Mouse (Mus musculus) adrenal gland, postnatal 14 days (tissue): ENCODE data around the gene Lrrc45. TPM values are rescaled to one million over a fixed set of nuclear protein-coding genes. Genes with fewer than 3 reads are reported as not detected.

Source experiments
- DNase-seq: peaks from one replicate; pipeline ENCODE4 v3.0.0; 2021; ENCODE audit warnings: mixed read lengths
- total RNA-seq: library from RNA; stranded (reverse); gene quantifications from 2 replicates; pipeline ENCODE4 v1.2.3, GENCODE M21; 2021

Gene Lrrc45
- total RNA-seq, 1 experiment from 2014 or later: 27.2 TPM

DNA sequence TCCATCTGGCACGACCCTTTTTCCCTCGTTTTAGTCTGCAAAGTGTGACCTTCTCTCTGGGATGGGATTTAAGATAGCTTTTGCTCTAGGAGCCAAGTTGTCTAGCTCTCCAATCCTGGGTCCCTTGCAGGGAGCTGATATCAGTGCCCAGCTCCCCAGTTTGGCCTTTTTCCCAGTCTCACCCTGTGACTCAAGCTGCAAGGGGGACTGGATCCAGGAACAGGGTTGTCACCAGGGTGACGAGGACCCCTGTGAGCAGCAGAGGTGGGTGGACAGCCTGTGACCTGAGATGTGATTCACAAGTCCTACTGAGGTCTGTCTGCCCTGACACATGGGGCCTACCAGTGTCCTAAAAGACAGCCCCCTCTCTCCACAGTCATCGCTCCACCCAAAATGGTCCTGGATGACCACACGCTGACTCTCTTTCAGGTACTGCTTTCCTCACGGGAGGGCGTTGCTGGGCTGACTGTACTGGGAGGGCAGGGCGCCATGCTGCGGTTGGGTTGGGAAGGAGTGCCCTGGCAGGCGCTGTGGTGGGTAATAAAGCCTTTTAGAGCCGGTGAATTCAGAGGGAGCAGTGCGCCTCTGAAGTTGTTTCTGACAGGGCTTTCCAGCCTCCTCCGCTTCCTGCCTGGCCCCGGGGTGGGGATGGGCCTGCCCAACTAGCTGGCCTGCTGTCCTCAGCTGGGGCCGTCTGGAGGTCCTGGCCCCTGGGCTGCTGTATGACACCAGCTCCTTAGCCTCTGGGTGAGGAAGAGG, 9.8 kb upstream of the Lrrc45 start:
- DNase-seq: peak; percentile 73

DNA sequence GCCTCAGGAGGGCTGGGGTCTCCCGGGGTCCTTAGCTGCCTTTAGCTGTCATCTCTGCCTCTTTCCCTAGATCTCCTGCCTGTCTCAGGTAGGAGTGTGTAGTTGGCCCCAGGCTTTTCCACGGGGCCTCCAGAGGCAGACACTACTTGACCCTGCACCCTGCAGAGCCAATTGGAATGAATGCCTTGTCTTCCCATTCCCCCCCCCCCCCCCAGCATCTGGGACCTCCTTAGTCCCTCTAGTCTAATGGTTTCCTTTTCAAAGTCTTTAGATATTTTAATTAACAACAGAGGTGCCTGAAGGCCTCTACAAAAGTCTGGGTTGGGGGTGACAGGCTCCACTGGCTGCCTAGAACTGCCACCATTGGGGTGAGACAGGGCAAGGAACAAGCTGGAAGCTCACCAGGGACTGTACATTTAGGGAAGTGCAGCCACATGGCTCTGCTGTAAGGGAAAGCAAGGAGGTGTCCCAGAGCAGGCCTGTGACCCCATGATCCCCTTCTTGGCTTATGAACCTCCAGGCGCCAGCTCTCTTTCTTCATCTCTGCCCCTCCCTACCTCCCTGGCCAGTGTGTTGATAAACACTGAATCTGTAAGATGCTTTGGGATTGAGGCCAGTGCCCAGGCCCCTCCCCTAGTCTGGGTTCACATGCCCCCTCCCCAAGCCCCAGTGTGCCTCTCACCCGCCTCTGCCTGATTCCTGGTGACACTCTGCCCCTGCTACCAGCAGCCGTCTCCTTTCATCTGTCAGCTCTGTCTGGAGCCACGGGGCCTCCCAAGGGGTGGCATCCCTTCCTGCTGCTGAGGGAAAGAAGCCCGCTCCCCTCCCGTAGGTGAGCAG, 9.0 kb upstream of the Lrrc45 start:
- DNase-seq: no peak

DNA sequence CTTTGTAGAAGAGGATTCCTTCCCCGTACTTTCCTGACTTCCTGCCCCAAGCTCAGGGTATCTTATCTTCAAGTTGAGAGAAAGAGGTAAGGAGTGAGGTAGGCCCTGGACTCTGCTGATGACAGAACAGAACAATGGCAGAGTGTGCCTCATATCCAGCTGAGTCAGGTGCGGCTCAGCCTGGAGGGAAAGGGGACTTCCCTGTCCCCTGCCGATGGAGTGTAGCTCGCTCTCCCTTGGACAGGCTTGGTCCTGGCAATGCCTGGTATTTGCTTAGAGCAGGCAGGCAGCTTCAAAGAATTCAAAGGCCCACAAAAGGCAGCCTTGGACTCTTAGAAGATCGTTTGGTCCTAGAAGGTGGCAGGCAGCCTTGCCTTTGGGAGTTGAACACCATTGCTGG, 7.6 kb upstream of the Lrrc45 start:
- no peak for DNase-seq

DNA sequence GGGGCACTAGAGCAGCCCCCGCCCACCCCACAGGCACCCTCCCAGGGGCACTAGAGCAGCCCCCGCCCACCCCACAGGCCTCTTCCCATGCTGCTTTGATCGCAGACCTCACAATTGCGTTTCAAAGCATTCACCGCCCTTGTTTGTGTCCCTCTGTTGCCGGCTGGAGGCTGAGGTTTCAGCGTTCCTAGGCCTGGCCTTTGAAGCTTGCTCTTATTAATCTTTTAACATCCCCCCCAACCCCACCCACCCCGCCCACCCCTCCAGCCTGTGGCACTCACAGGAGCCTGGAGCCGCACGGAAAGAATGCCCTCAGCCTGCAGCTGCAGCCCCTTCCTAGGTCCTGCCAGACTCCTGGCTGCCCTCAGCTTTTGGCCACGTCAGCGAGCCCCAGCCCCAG, 6.5 kb upstream of the Lrrc45 start:
- DNase-seq: no peak

DNA sequence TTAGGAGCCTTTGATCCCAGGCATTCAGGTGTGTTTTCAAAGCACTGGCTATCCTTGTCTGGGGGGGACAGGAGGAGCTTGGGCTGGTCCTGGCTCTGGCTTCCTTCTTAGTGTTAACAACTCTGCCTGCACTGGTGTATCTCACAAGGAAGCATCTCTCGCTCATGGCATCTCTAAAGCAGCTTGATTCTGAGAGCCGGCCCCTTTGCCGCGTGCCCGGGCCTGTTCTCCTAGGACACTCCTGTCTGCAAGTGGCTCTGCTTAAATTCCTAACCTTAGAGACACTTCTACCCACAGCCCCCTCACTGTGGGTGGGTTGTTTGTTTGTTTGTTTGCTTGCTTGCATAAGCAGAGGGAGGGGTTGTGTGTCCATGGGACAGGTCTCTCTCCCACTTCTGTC, 5.8 kb upstream of the Lrrc45 start:
- no peak for DNase-seq

DNA sequence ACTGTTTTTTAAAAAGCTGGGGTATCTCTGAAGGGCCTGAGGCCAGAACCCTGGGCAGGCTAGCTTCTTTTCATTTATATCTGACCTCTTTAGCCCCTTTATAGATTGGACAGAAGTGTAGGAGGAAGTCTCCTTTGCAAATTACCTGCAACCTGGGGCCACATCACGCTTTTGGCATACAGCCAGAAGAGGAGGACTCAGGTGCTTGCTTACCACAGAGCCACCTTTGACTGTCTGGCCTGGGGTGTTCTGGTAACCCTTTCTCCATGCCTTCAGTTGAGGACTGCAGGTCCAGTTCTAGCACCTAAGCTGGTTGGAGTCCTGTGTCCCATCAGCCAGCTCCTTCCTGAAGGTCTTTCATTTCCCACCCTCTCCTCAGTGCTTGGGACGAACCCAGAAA, 4.2 kb upstream of the Lrrc45 start:
- DNase-seq: no peak

DNA sequence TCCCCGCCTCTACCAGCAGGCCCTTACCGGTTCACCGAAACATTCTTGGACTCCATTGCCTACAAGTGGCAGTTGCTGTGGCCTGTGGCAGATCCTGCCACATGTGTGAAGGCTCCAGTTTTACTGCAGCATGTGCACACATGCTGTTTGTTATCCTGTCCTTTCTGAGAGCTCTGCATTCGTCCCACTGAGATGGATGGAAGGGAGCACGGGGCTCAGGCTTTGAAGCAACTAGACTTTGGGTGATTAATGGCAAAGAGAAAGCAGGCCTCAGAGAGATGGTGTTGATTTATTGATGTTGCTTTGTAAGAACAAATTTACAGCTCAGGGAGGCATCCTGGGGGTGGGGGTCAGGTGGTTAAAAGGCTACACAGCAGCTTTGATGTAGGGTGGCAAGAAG, 3.1 kb upstream of the Lrrc45 start:
- no peak for DNase-seq

DNA sequence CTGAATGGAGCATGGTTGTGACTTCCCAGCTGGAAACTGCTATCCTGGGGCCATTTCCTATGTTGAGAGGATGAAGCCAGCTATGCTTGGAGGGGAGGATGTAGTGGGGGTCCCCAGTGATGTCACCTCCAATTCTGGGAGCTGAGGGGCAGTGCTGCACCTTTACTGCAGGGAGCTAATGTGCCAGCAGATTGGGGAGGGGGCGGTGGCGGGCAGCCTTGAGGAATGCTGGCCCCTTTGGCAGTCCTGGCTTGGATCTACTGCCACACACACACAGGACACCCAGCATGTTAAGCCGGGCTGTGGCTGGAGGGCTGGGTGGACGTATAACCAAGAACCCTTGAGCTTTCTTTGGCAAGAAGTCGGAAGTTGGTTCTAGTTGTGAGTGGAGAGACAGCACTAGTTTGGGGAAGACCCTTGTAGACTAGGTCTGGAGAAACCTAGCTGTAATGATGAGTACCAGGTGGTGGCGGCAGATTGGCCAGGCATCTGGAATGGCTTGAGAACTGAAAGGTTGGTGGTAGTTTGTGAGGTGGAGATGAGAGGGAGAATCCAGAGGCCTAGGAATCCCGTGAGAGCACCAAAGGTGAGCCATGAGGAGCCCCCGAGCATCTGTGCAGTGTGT, 1.6 kb upstream of the Lrrc45 start:
- DNase-seq: no peak

DNA sequence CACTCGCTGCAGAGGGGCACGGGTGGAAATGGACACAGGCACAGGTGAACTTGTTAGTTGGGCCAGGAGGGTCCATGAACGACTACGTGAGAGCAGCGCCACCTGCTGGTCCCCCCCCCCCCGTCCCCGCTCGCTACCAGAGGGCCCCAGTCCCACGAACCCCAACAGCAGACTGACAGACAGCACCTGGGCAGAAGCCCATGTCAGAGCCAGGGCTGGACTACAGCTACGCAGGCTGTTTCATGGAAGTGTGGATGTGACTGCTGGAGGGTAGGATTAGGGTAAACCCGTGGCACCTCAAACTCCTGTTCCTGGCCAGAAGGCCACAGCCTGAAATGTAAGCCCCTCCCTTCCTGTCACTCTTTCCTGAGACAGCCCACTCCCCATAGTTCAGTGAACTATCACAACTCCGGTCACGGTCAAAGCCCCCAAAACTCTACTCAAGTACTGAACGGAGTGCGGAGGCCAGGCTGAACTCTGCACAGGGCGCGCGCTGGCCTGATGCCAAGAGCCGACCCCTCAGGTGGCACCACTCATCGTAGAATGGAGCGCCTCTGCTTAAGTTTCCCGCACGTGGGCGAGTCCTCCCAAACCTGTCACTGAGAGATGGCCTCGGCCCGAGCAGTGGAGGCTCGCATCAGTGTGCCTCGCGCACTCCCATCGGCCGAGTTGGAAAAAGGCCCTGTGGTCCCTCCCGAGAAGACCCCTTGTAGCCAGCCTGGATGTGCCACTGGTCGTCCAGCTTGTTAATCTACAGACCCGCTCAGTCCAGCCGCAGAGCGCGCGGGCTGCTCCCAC, 755 bp upstream of the Lrrc45 start:
- peak; percentile 78 for DNase-seq

DNA sequence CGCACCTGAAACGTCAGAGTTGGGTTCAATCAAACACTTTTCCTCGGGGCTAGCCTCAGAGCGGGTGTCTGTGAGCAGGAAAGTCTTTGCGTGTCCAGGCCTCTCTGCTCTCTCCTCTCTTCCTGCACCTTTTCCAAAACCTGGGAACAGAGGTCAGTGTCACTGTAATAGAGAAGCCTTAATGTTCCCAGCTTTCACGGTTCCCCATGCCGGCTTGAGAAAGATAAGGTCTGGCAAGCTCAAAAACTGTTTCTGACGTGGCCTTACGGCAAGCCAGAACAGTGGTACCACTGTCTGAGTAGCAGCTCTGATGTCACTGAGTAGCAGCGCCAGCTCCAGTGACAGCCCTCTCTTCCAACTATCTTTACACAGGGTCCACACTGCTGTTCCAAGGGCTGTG, 821 bp downstream of the Lrrc45 start:
- DNase-seq: no peak

DNA sequence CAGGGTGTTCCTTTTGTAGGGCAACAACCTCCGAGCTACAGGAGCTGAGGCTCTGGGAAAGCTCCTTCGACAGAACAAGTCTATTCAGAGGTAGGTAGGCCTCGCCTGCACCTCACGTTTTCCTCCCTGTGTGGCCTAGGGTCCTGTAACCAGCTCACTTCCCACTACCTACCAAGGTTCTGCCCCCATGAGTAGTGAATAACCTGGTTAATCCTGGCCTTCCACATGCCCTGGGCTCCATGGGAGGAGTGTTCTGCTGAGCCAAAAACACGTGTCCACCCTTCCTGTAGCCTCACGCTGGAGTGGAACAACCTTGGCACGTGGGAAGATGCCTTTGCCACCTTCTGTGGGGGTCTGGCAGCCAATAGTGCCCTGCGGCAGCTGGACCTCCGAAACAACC, 1.4 kb downstream of the Lrrc45 start:
- DNase-seq: no peak

DNA sequence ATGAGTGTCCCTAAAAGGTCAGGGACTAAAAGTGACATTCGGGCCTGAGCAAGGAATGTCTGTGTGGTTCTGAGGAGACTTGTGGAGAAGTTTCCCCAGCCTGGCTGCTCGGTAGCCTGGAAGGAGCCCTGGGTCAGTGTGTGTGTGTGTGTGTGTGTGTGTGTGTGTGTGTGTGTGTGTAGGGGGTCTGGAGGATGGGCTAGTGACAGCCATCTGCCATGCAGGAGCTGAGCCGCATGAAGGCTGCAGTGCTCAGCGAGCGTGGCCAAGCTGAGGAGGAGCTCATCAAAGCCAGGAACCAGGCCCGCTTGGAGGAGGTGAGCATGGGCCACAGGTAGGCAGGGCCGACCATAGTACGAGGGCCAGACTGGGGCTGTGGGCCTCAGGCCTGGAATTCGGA, 5.5 kb downstream of the Lrrc45 start:
- no peak for DNase-seq

DNA sequence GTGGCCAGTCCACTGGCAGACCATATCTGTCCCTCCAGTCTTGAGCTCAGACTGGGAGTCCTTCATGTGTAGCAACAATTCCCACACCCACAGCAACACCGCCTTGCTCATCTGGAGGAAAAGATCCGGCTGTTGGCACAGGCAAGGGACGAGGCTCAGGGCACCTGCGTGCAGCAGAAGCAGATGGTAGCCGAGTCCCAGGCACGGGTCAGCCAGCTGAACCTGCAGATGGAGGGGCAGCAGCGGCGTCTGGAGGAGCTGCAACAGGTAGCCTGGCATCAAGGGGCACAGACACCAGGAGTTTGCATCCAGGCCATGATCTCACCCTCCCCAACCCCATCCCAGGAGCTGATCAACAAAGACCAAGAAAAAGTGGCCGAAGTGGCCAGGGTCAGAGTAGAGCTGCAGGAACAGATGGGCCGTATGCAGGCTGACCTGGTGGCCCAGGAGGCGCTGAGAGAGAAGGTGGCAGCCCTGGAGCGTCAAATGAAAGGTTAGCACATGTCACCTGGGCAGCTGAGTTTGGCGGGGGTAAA, 6.2 kb downstream of the Lrrc45 start:
- peak; percentile 7 for DNase-seq

DNA sequence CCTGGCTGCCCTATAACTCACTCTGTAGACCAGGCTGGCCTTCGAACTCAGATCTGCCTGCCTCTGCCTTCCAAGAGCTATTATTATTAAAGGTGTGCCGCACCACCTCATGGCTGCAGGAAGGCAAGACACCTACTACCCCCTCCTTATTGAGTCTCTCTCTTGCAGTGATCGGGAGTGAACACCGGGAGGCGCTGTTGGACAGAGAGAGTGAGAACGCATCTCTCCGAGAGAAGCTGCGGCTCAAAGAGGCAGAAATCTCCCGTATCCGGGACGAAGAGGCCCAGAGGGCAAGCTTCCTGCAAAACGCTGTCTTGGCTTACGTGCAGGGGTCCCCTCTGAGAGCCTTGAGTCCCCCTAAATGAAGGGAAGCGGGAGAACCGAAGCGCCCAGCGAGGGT, 6.7 kb downstream of the Lrrc45 start:
- DNase-seq: peak; percentile 96

DNA sequence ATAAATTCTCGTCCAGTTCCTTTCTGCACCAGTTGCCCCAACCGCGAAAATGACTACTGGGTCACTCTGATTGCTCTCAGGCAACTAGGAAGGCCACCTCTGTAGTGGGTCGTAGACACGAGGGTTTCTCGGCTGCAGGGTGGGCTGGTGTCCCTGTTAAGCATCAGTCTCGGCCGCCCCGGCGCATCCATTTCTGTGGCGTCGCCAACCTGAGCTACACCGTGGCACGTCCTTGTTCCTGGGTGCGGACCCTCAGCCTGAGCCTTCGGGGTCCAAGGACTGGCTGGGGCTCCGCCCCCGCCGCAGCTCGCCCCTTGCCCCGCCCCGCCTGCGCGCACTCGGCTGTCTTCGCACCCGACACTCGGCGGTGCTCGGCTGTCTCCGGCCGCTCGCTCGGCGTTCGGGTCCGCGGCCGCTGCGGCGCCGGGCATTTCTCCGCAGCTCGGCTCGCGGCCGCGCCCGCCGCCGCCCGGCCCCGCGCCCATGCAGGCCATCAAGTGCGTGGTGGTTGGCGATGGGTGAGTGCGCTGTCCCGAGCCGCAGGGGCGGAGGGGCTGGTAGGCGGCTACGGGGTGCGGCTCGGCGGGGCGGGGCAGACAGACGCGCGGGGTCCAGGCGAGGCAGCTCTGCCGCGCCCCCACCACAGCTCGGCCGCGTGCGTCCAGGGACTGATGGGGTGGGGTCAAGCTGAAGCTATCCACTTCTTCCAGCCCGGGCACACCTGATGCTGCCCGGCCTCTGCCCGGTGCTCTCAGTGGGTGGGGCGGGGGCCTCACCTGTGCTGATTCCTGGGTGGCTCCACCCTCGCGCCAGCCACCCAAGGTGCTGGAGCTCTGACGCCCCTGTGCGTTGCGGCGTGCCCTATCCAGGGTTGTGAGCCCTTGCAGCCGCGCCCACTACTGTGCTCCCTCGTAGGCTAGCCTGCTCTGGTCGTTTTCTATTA, 7.7 kb downstream of the Lrrc45 start, which contains the start of gene Rac3:
Rac3 (plus strand) TSS at position 347 of the 943 bp plus-strand sequence.
- DNase-seq: peak; percentile 80

DNA sequence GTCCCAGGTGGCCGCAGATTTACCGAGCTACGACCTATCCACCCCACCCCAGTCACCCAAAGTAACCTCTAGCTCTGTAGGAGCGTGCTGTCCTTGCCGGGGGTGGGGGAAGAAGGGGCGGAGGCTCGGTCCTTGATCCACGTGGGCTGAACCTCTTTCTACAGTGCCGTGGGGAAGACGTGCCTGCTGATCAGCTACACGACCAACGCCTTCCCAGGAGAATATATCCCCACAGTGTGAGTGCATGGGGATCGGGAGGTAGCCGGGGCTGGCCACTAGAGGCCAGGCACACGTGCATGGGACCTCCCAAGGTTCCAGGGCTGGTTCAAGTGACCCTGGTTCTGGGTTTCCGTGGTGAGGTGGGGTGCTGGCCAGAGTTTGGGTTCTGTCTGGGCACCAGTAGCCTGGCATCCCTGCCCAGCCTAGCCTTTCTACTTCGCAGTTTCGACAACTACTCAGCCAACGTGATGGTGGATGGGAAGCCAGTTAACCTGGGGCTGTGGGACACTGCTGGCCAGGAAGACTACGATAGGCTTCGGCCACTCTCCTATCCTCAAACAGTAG, 8.4 kb downstream of the Lrrc45 start:
- DNase-seq: peak; percentile 27

DNA sequence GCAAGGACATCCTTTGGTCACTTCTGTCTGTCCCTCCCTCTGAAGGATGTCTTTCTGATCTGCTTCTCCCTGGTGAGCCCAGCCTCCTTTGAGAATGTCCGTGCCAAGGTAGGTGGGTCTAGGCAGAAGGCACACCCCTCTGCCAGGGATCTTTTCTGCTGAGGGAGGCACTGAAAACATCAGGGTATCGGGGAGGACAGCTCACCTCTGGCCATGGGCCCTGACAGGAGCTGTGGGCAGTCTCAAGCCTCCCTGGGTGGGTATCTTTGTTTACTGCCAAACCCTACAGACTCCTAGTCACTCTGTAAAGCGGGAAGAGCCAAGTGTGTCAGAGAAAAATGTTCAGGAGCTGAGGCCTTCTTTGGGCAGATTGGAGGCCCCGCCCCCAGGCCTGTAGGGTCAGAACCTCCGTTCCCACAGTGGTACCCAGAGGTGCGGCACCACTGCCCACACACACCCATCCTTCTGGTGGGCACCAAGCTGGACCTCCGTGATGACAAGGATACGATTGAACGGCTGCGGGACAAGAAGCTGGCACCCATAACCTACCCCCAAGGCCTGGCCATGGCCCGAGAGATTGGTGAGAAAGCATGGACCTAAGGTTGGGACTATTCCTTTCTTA, 9.1 kb downstream of the Lrrc45 start:
- DNase-seq: peak; percentile 3

DNA sequence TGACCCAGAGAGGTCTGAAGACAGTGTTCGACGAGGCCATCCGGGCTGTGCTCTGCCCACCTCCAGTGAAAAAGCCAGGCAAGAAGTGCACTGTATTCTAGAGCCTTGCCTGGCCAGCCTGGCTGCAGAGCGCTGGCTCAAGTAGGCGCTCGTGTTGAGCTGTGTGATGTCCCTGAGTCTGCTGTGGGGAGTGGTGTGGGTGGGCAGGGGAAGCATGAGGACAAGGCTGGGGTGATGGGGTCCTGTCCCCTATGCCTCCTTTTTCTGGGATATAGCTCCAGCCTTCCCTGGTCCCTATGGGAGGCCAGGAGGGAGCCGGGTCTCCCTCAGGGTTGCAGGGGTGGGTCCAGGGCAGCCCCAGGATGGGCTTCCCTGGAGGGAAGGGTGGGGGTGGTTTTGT, 9.8 kb downstream of the Lrrc45 start:
- peak; percentile 3 for DNase-seq

DNA sequence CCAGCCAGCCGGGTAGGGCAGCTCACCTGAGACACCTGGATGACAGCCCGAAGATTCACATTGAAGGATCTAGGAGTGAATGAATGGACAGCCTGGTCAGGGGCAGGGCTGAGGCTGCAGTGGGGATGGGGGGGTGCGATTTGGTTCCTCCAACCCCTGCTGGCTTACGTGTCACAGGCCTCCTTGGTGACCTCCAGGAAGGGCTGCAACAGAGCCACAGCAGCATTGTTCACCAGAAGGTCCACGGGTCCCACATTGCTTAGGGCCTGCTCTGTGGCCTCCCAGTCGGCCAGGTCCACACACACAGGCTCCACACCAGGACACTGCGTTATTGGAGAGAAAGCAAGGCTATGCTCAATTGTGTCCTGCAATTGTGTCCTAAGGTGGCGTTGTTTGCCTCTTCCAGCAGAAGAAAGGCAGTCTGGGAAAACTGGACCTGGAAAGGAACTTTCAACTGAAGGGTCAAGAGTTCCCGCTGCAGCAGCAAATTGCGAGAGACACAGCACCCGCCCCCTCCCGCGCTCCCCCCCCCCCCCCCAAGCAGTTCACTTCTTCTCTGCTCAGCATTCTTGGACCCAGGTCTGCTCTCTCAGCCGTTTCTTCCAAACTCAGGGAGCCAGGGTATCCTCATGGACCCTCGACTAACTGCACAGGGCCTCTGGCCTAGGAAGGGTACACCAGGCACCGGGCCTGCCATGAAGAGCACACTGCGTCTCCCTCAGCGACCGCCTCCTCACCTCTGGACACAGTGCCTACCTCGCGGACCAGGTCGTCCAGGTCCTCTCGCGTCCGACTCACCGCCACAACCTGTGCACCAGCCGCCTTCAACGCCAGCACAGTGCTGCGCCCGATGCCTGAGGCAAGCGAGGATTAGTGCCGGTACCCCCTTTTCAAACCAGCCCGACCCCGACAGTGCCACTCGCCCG, 12.8 kb downstream of the Lrrc45 start:
- peak; percentile 4 for DNase-seq
